In the genomic region with DNA sequence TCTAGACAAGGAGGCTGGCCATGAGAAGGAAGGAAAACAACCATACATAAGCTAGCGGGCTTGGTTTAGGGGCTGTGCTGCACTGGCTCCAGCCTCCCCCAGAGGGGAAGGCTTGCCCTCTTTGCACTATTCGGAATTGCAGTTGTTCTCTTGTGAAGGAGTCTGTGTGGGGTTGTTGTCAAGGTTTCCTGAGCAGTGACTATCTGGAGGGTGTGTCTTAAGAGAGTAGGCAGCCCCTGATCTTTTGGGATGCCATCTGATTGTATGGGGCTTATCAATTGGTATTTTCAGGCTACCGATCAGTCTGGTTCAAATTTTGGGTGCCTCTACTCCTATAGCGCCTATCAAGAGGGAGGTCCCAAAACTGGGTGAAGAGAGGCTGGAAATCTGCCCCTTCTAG, we compare ENCODE assay signal across 8 mouse cellular contexts. TPM values are rescaled to one million over a fixed set of nuclear protein-coding genes. Genes with fewer than 3 reads are reported as not detected.
DNase-seq lines count a peak whose midpoint lies in the region; ATAC-seq lines count a peak whose summit lies in the region.

No protein-coding gene starts in this region.

- peak overlapping the region; percentile 61 for H3K9ac ChIP-seq in kidney, embryonic 16.5 days (replicated peaks; ENCODE audit: low read length)
- 0 out of 2 replicates have a peak overlapping the region, but pooled peaks have one; percentile 17 for H3K9ac ChIP-seq in embryonic facial prominence, embryonic 12.5 days
- H3K9ac ChIP-seq in hindbrain, embryonic 12.5 days = peak overlapping the region; percentile 44; the same call in 1 of the 2 replicates
- H3K9ac ChIP-seq in midbrain, embryonic 16.5 days (ENCODE audit: low read depth, low read length) = no peak overlapping the region

- peak overlapping the region; percentile 30 for H3K4me3 ChIP-seq in kidney, embryonic 16.5 days (ENCODE audit: low read length)
- peak overlapping the region; percentile 6; the same call in 1 of the 2 replicates for H3K4me3 ChIP-seq in embryonic facial prominence, embryonic 12.5 days
- H3K4me3 ChIP-seq in hindbrain, embryonic 12.5 days = 0 out of 2 replicates have a peak overlapping the region, but pooled peaks have one; percentile 15
- no peak overlapping the region for H3K4me3 ChIP-seq in midbrain, embryonic 16.5 days (ENCODE audit: low read depth, low read length)

- H3K4me1 ChIP-seq in kidney, embryonic 16.5 days (ENCODE audit: insufficient read depth, low read length) = peaks cover 93% of the 10 kb centered on the region
- peaks cover 93% of the 10 kb centered on the region for H3K4me1 ChIP-seq in embryonic facial prominence, embryonic 12.5 days
- H3K4me1 ChIP-seq in hindbrain, embryonic 12.5 days = peaks cover 97% of the 10 kb centered on the region
- peaks cover 96% of the 10 kb centered on the region for H3K4me1 ChIP-seq in midbrain, embryonic 16.5 days (ENCODE audit: control insufficient read depth, insufficient read depth, low read length)

- H3K9me3 ChIP-seq in kidney, embryonic 16.5 days (ENCODE audit: low read length) = no peaks in the 10 kb centered on the region
- no peaks in the 10 kb centered on the region for H3K9me3 ChIP-seq in embryonic facial prominence, embryonic 12.5 days
- H3K9me3 ChIP-seq in hindbrain, embryonic 12.5 days (replicated peaks) = no peaks in the 10 kb centered on the region
- no peaks in the 10 kb centered on the region for H3K9me3 ChIP-seq in midbrain, embryonic 16.5 days (replicated peaks; ENCODE audit: control insufficient read depth, low read length, poor library complexity, severe bottlenecking)

- peak overlapping the region; percentile 100 for H3K4me2 ChIP-seq in kidney, embryonic 16.5 days (replicated peaks; ENCODE audit: low read depth, low read length)
- H3K4me2 ChIP-seq in embryonic facial prominence, embryonic 12.5 days (replicated peaks) = peak overlapping the region; percentile 46
- H3K4me2 ChIP-seq in hindbrain, embryonic 12.5 days (replicated peaks) = peak overlapping the region; percentile 50
- H3K4me2 ChIP-seq in midbrain, embryonic 16.5 days (ENCODE audit: low read length) = peak overlapping the region; percentile 64

- no peak for DNase-seq in kidney, adult 8-10 months
- DNase-seq in gastrocnemius, postnatal 10 days = no peak
- no peak for DNase-seq in urinary bladder, adult 18-20 months (ENCODE audit: low spot score in 2 of 2)
- no peak for DNase-seq in right cerebral cortex, adult 18-20 months

- peak overlapping the region; percentile 95 for H3K27ac ChIP-seq in kidney, embryonic 16.5 days (ENCODE audit: low read length)
- peak overlapping the region; percentile 87 for H3K27ac ChIP-seq in embryonic facial prominence, embryonic 12.5 days
- H3K27ac ChIP-seq in hindbrain, embryonic 12.5 days = peak overlapping the region; percentile 90
- peak overlapping the region; percentile 92 for H3K27ac ChIP-seq in midbrain, embryonic 16.5 days (ENCODE audit: low read length)

- 32% methylated on average over 4 of the region's 4 CpGs for WGBS in kidney, embryonic 16.5 days
- WGBS in embryonic facial prominence, embryonic 12.5 days = 10% methylated on average over 4 of the region's 4 CpGs
- WGBS in hindbrain, embryonic 12.5 days = 19% methylated on average over 4 of the region's 4 CpGs
- 35% methylated on average over 4 of the region's 4 CpGs for WGBS in midbrain, embryonic 16.5 days

- no peaks in the 10 kb centered on the region for H3K36me3 ChIP-seq in kidney, embryonic 16.5 days (ENCODE audit: insufficient read depth, low read length)
- no peaks in the 10 kb centered on the region for H3K36me3 ChIP-seq in embryonic facial prominence, embryonic 12.5 days
- H3K36me3 ChIP-seq in hindbrain, embryonic 12.5 days = no peaks in the 10 kb centered on the region
- no peaks in the 10 kb centered on the region for H3K36me3 ChIP-seq in midbrain, embryonic 16.5 days (ENCODE audit: control insufficient read depth, insufficient read depth, low read length)

- ATAC-seq in kidney, embryonic 16.5 days (ENCODE audit: low FRiP score, low TSS enrichment) = no peak
- ATAC-seq in embryonic facial prominence, embryonic 12.5 days (ENCODE audit: insufficient number of reproducible peaks, insufficient read depth, low FRiP score, low TSS enrichment) = no peak
- ATAC-seq in hindbrain, embryonic 12.5 days (ENCODE audit: low FRiP score) = no peak
- ATAC-seq in midbrain, embryonic 16.5 days = no peak

- no peaks in the 10 kb centered on the region for H3K27me3 ChIP-seq in kidney, embryonic 16.5 days (ENCODE audit: insufficient read depth, low read length)
- H3K27me3 ChIP-seq in embryonic facial prominence, embryonic 12.5 days = 0 out of 2 replicates have a peak, but pooled peaks cover 6% of the 10 kb centered on the region
- H3K27me3 ChIP-seq in hindbrain, embryonic 12.5 days = peaks cover 18% of the 10 kb centered on the region
- H3K27me3 ChIP-seq in midbrain, embryonic 16.5 days (ENCODE audit: control insufficient read depth, insufficient read depth, low read depth, low read length) = no peaks in the 10 kb centered on the region; the same call in 1 of the 2 replicates

RNA-seq across cellular contexts. Expression of a gene that starts 31.2 kb away (rescaled TPM):
- 9.8 and 11.7 TPM in 2 replicates for polyA plus RNA-seq in kidney, embryonic 16.5 days (2015; fragmentation: Nextera tagmentation; extraction: Ambion mirVana)
- 12.7 and 14.6 TPM in 2 replicates for polyA plus RNA-seq in embryonic facial prominence, embryonic 12.5 days (2016; fragmentation: Nextera tagmentation; extraction: Ambion mirVana)
- polyA plus RNA-seq in hindbrain, embryonic 12.5 days (2016; fragmentation: Nextera tagmentation; extraction: Ambion mirVana) = 12.8 and 15.3 TPM in 2 replicates
- 11.2 and 12.5 TPM in 2 replicates for polyA plus RNA-seq in midbrain, embryonic 16.5 days (2015; fragmentation: Nextera tagmentation; extraction: Ambion mirVana)
- total RNA-seq in gastrocnemius, postnatal 10 days (2021) = 10 to 100 TPM; 58.2 to 82.8 TPM

Comparison
In these comparisons a context has a peak if more than half of its experiments do, and no peak if none do; other contexts are left out.
1. H3K4me2 ChIP-seq: peak in every context shown above with its lines; median percentile 100 in kidney, embryonic 16.5 days; 64 in midbrain, embryonic 16.5 days; 50 in hindbrain, embryonic 12.5 days; 46 in embryonic facial prominence, embryonic 12.5 days.